Mouse (Mus musculus): ENCODE measurements around the gene Psg16.
"Not testable (repeated sequence)": the region's sequence is repeated elsewhere in the genome, so short reads cannot be mapped to it uniquely, and the experiment has no call there.

Gene Psg16

DNA sequence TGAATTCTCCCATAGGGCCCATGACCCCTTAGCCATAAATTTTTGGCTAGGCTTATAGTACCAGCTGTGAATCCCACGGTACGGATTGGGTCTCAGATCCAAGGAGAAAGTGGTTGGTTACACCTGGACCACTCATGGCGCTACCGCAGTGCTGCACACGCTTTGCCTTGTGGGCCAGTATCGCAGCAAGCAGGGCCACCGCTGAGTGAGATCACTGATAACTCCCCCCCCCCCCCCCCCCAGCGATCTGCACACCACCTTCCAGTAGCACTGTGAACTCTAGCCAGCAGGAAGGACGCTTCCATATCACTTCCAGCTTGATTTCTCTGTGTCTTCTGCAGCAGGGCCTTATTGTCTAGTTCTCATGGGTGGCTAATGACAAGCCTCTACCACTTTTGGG, 8.2 kb upstream of the Psg16 start:
- CTCF ChIA-PET = interaction anchor here in 3 of 4 experiments (0.7 to 3.1 kb wide), 8 partner anchors 9 to 826 kb away, joined by 3 to 23 read pairs (median 4); partner anchors contain the start of gene Psg16 (in 1 of the 3)
- POLR2A ChIA-PET = interaction anchor here in 3 of 4 experiments (1.4 to 2.0 kb wide), 3 partner anchors 9 to 15 kb away, joined by 4 to 6 read pairs (median 6); no protein-coding TSS in a partner anchor

- CTCF ChIA-PET = interaction anchor here (0.5 to 3.1 kb wide), 38 partner anchors 8 to 1606 kb away, joined by 3 to 23 read pairs (median 4); partner anchors contain the start of gene Pnmal2 (in 1 of the 4)
- POLR2A ChIA-PET = interaction anchor here in 1 of 4 experiments (1.0 kb wide), 1 partner anchor 10 kb away, joined by 3 read pairs; no protein-coding TSS in a partner anchor
These were observed 7.4 kb upstream of the Psg16 start for GRCm38 (mm10) chr7:17066412-17066811.

- CTCF ChIA-PET = interaction anchor here in 3 of 4 experiments (1.0 to 3.1 kb wide), 25 partner anchors 9 to 153 kb away, joined by 3 to 23 read pairs (median 4); no protein-coding TSS in a partner anchor
These were observed 6.8 kb upstream of the Psg16 start for GRCm38 (mm10) chr7:17067000-17067399.

GRCm38 (mm10) chr7:17067651-17068050, 6.2 kb upstream of the Psg16 start:
- POLR2A ChIA-PET = not testable (repeated sequence)
- CTCF ChIA-PET = interaction anchor here in 2 of 4 experiments (0.6 to 3.1 kb wide), 3 partner anchors 17 to 135 kb away, joined by 3 to 23 read pairs (median 4); no protein-coding TSS in a partner anchor

More at GRCm38 (mm10) chr7:17067000-17067399, 6.8 kb upstream of the Psg16 start:
- POLR2A ChIA-PET = interaction anchor here in 1 of 4 experiments (1.0 kb wide), 1 partner anchor 11 kb away, joined by 3 read pairs; no protein-coding TSS in a partner anchor

- ChIA-PET POLR2A (interaction anchor here in 3 of 4 experiments (0.6 to 1.2 kb wide), 3 partner anchors 11 to 73 kb away, joined by 3 to 5 read pairs (median 4); partner anchors contain the start of gene Hif3a (in 1 of the 3)), CTCF (interaction anchor here (0.6 to 2.2 kb wide), 29 partner anchors 9 to 1028 kb away, joined by 3 to 12 read pairs (median 5); partner anchors contain the start of genes Hif3a (in 3 of the 4) and Dact3 (in 1 of the 4))
These were observed 332 bp upstream of the Psg16 start for GRCm38 (mm10) chr7:17073513-17073903.

- ChIA-PET POLR2A (no interaction called here), CTCF (interaction anchor here in 1 of 4 experiments (0.7 kb wide), 1 partner anchor 17 kb away, joined by 4 read pairs; no protein-coding TSS in a partner anchor)
These were observed 2.7 kb downstream of the Psg16 start for GRCm38 (mm10) chr7:17076542-17076941.

- POLR2A ChIA-PET = no interaction called here
- CTCF ChIA-PET = no interaction called here
These were observed 4.3 kb downstream of the Psg16 start for GRCm38 (mm10) chr7:17078076-17078654.

GRCm38 (mm10) chr7:17082766-17083165, 8.9 kb downstream of the Psg16 start:
- CTCF ChIA-PET = interaction anchor here in 2 of 4 experiments (1.3 to 2.1 kb wide), 3 partner anchors 9 to 16 kb away, joined by 3 to 12 read pairs (median 6); partner anchors contain the start of gene Psg16 (in 1 of the 2)
- POLR2A ChIA-PET = no interaction called here

GRCm38 (mm10) chr7:17087731-17088130, 13.9 kb downstream of the Psg16 start:
- POLR2A ChIA-PET = interaction anchor here in 1 of 4 experiments (0.5 kb wide), 1 partner anchor 70 kb away, joined by 3 read pairs; no protein-coding TSS in a partner anchor
- CTCF ChIA-PET = no interaction called here

GRCm38 (mm10) chr7:17090058-17090585, 16.3 kb downstream of the Psg16 start:
- ChIA-PET CTCF (interaction anchor here in 3 of 4 experiments (0.6 to 1.6 kb wide), 3 partner anchors 16 to 1760 kb away, joined by 3 to 6 read pairs (median 3); partner anchors contain the start of gene Psg16 (in 1 of the 3)), POLR2A (interaction anchor here in 1 of 4 experiments (0.6 kb wide), 1 partner anchor 45 kb away, joined by 5 read pairs; no protein-coding TSS in a partner anchor)

DNA sequence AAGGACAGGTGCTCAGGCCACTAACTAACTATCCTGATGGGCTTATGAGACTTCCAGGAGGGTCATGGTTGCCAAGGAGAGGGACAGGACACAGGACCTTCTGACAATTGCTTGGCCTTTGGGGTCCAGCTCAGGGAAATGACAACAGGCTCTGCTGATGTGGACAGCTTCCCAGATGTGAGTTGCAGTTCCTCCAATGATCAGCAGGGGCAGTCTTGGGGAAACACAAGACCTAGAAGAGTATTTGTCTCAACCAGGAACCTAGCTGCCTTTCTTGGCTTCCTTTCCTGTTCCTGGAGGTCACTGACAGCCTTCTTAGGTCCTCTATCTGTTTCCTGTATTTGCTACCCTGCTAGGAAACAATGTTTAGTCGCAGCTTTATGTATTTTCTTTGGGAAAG, 17.4 kb downstream of the Psg16 start:
- ChIA-PET CTCF (interaction anchor here in 3 of 4 experiments (0.6 to 1.6 kb wide), 6 partner anchors 9 to 540 kb away, joined by 3 to 7 read pairs (median 4); partner anchors contain the start of gene Psg16 (in 1 of the 3)), POLR2A (no interaction called here)

- POLR2A ChIA-PET, CTCF ChIA-PET: not testable (repeated sequence)
These were observed 27.8 kb downstream of the Psg16 start for GRCm38 (mm10) chr7:17101631-17102030.

DNA sequence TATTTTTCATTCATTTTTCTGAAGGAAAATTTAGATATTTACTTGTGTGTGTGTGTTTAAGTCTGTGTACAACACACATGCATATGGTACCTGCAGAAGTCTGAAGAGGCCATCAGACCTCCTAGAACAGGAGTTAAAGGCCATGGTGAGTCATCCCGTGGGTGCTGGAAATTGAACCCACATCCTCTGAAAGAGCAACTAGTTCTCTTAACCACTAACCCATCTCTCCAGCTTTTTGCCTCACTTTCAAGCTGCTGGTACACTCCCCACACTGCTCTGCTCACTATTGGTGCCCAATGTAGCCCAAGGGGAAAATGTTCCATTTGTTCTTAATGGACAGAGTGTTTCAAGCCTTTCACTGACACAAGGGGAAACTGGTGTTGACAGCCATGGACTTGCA, 61.5 kb downstream of the Psg16 start:
- ChIA-PET CTCF (no interaction called here), POLR2A (no interaction called here)

DNA sequence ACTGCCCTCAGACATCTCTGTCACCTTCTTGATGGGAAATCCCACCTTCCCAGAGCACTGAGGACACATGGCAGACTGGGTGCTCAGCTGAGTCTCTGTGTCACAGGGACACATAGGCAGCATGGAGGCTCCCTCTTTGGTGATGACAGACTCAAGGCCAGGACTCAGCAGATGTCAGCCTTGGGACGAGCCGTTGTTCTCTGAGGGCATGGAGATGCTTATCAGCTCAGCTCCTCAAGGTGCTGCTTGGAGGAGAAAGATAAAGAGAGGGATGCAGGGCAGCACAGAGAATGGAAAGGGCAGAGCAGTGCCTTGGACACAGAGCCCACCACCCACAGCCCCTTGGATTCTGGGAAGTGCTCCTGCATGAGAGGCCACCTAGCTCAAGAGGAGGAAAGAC, 76.1 kb downstream of the Psg16 start, which contains the start of gene Ceacam3:
TSS of gene Ceacam3 (plus strand) at position 352 of the 400 bp plus-strand sequence.
- POLR2A ChIA-PET = no interaction called here
- CTCF ChIA-PET = interaction anchor here in 1 of 4 experiments (0.6 kb wide), 1 partner anchor 715 kb away, joined by 3 read pairs; no protein-coding TSS in a partner anchor

- ChIA-PET POLR2A (no interaction called here), CTCF (no interaction called here)
These were observed 81.8 kb downstream of the Psg16 start for GRCm38 (mm10) chr7:17155634-17156033.

GRCm38 (mm10) chr7:17156885-17157677, 83.2 kb downstream of the Psg16 start:
- ChIA-PET POLR2A (no interaction called here), CTCF (no interaction called here)

DNA sequence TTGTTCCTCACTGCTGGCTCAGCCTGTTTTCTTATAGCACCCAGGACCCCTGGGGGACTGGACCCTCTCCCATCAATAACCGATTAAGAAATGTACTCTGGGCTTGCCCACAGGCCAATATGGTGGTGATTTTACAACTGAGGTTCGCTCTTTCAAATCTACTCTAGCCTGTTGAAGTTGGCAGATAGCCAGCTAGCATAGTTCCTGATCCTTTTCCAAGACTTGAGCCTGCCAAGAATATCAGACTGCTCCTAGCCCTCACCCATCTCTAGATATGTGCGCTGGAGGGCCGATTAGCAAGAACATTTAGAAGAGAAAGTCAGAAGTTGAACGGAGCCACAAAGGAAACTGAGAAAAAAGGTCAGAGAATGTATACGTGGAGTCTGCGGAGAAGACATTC, 85.2 kb downstream of the Psg16 start:
- POLR2A ChIA-PET = no interaction called here
- CTCF ChIA-PET = no interaction called here

GRCm38 (mm10) chr7:17171827-17172226, 98.0 kb downstream of the Psg16 start:
- POLR2A ChIA-PET = no interaction called here
- CTCF ChIA-PET = no interaction called here

Measured in embryonic stem cell, embryonic (primary cell).